8 mouse cellular contexts compared by ENCODE assay signal in the genomic region with DNA sequence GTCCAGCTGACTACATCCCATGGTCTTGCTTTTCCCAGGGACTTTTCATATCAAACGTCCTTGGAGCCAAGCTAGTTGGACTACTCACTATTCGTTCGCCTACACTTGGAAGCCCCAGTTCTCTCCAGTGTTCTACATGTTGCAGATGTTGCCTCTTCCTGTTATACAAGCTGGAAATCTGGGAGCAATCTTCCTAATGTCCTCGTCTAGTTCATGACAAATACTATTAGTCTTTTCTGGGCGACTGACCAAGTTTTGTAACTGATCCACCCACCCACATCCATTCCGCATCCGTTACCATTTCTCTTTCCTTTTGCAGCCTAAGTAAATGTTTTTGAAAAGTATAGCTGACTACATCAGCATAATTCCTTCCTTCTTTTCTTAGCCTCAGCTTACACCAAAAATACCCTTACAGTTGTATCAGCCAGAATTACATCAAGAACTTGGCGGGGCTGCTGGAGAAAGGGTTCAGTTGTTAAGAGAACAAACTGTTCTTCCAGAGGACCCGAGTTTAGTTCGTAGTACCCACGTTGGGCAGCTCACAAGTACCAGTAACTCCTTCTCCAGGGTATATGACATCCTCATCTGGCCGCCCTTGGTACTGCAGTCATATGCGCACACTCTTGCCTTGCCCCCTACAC.
DNase-seq lines count a peak whose midpoint lies in the region; ATAC-seq lines count a peak whose summit lies in the region.

No protein-coding gene starts in this region.

- peak; percentile 68; the same call in 1 of the 2 replicates for ATAC-seq in intestine, embryonic 14.5 days (replicated peaks; ENCODE audit: low FRiP score, low TSS enrichment, low read depth)
- ATAC-seq in limb, embryonic 15.5 days (ENCODE audit: insufficient number of reproducible peaks, low FRiP score, low TSS enrichment, low read depth): peak; percentile 68
- no peak for ATAC-seq in activated CD4-positive, CD25-positive, alpha-beta regulatory T cell, adult 4 months

- no peak overlapping the region for H3K4me2 ChIP-seq in intestine, embryonic 14.5 days (ENCODE audit: low read length)
- H3K4me2 ChIP-seq in limb, embryonic 15.5 days: no peak overlapping the region

- no peaks in the 10 kb centered on the region for H3K27me3 ChIP-seq in intestine, embryonic 14.5 days (replicated peaks; ENCODE audit: control insufficient read depth, insufficient read depth, low read length)
- H3K27me3 ChIP-seq in limb, embryonic 15.5 days: no peaks in the 10 kb centered on the region

- 56% methylated on average over 13 of the region's 13 CpGs for WGBS in intestine, embryonic 14.5 days
- 56% methylated on average over 13 of the region's 13 CpGs for WGBS in limb, embryonic 15.5 days

- H3K36me3 ChIP-seq in intestine, embryonic 14.5 days (ENCODE audit: control insufficient read depth, insufficient read depth, low read length): no peaks in the 10 kb centered on the region
- H3K36me3 ChIP-seq in limb, embryonic 15.5 days: no peaks in the 10 kb centered on the region

- H3K4me1 ChIP-seq in intestine, embryonic 14.5 days (replicated peaks; ENCODE audit: control insufficient read depth, insufficient read depth, low read length): peaks cover 6% of the 10 kb centered on the region; the same call in 1 of the 2 replicates
- peaks cover 6% of the 10 kb centered on the region for H3K4me1 ChIP-seq in limb, embryonic 15.5 days

- H3K9ac ChIP-seq in intestine, embryonic 14.5 days (ENCODE audit: low read length): no peak overlapping the region
- no peak overlapping the region for H3K9ac ChIP-seq in limb, embryonic 15.5 days

- no peaks in the 10 kb centered on the region for H3K9me3 ChIP-seq in intestine, embryonic 14.5 days (ENCODE audit: control insufficient read depth, low read length)
- no peaks in the 10 kb centered on the region for H3K9me3 ChIP-seq in limb, embryonic 15.5 days

- peak; percentile 41 for DNase-seq in ZHBTc4 (ENCODE audit: low read depth, low spot score)
- peak; percentile 93 for DNase-seq in fibroblast of lung, adult 2 months (ENCODE audit: low read depth)
- peak; percentile 51 for DNase-seq in intestine, embryonic 14.5 days (ENCODE audit: low spot score)
- peak; percentile 46 for DNase-seq in testis, postnatal 10 days (ENCODE audit: low spot score)
- no peak for DNase-seq in c-Kit-positive CD71-positive TER-119-positive erythroid progenitor cells, embryonic 14.5 days (ENCODE audit: low spot score)
- no peak for DNase-seq in thymus, postnatal 14 days

- no peak overlapping the region for H3K4me3 ChIP-seq in intestine, embryonic 14.5 days (ENCODE audit: low read depth, low read length)
- H3K4me3 ChIP-seq in limb, embryonic 15.5 days: no peak overlapping the region

- H3K27ac ChIP-seq in intestine, embryonic 14.5 days (ENCODE audit: low read depth): peak overlapping the region; percentile 72
- peak overlapping the region; percentile 65 for H3K27ac ChIP-seq in limb, embryonic 15.5 days

Comparison
In these comparisons a context has a peak if more than half of its experiments do, and no peak if none do; other contexts are left out.
1. DNase-seq: peak in ZHBTc4 (single experiment), fibroblast of lung, adult 2 months (single experiment), intestine, embryonic 14.5 days (single experiment) and testis, postnatal 10 days (single experiment); none in c-Kit-positive CD71-positive TER-119-positive erythroid progenitor cells, embryonic 14.5 days (single experiment) and thymus, postnatal 14 days (single experiment).